Mouse (Mus musculus) erythroblast, embryonic 14.5 days (primary cell): ENCODE measurements around the gene App.

Experiments
- GATA1 ChIP-seq: IDR thresholded peaks from 2 replicates; pipeline ENCODE4 v1.6.1; 2012; ENCODE audit warnings: low read length, inconsistent platforms, mixed read lengths
- TAL1 ChIP-seq: IDR thresholded peaks from 3 replicates; pipeline ENCODE4 v1.6.1; 2012; ENCODE audit warnings: low read length, inconsistent platforms, mixed read lengths

- TF ChIP-seq TAL1 (no peak), GATA1 (no peak)
Measured at GRCm38 (mm10) chr16:85180710-85181109, 7.1 kb upstream of the App start.
